Mouse (Mus musculus) hindlimb bud, embryonic 11.5 days (tissue): ENCODE measurements at regions not wholly inside any gene's neighbourhood (a gene's known extent, or its start where the extent isn't known, plus 50 kb on each side); places are given as distances from the start of the nearest gene placed in this dataset.

ENCODE experiments used
- DNase-seq: peaks from one replicate; pipeline ENCODE4 v3.0.0-alpha.2; 2012; ENCODE audit warnings: low read depth, low spot score; ENCODE audit errors: extremely low spot score

GRCm38 (mm10) chr3:19747361-19747760 is 118.9 kb upstream of the 1700064H15Rik start:
- no peak for DNase-seq

- no peak for DNase-seq
Observed at GRCm38 (mm10) chr3:19751946-19752345, 123.5 kb upstream of the 1700064H15Rik start.

GRCm38 (mm10) chr3:19754011-19754410 is 125.5 kb upstream of the 1700064H15Rik start:
- DNase-seq: no peak

- no peak for DNase-seq
Observed at GRCm38 (mm10) chr3:19754636-19755035, 126.2 kb upstream of the 1700064H15Rik start.

GRCm38 (mm10) chr3:19755136-19755535 is 126.7 kb upstream of the 1700064H15Rik start:
- DNase-seq: no peak

GRCm38 (mm10) chr3:19798543-19799106 is 158.2 kb upstream of the Cp start:
- no peak for DNase-seq

GRCm38 (mm10) chr3:19810034-19810433 is 146.8 kb upstream of the Cp start:
- no peak for DNase-seq

- DNase-seq: no peak
Observed at GRCm38 (mm10) chr3:19824904-19825303, 131.9 kb upstream of the Cp start.

GRCm38 (mm10) chr3:19828518-19829246 is 128.2 kb upstream of the Cp start:
- DNase-seq: no peak

GRCm38 (mm10) chr3:19829752-19830151 is 127.1 kb upstream of the Cp start:
- DNase-seq: no peak

- no peak for DNase-seq
Observed at GRCm38 (mm10) chr3:19848031-19848735, 108.7 kb upstream of the Cp start.

- DNase-seq: no peak
Observed at GRCm38 (mm10) chr3:19848736-19849269, 108.1 kb upstream of the Cp start.

GRCm38 (mm10) chr3:19882623-19883022 is 74.2 kb upstream of the Cp start:
- DNase-seq: no peak

- DNase-seq: no peak
Observed at GRCm38 (mm10) chr3:19888405-19888804, 68.4 kb upstream of the Cp start.

- no peak for DNase-seq
Observed at GRCm38 (mm10) chr3:19894258-19894629, 62.6 kb upstream of the Cp start.

- peak; percentile 90 for DNase-seq
Observed at GRCm38 (mm10) chr3:19894630-19895578, 62.0 kb upstream of the Cp start.

- DNase-seq: no peak
Observed at GRCm38 (mm10) chr3:19895755-19896154, 61.1 kb upstream of the Cp start.

- no peak for DNase-seq
Observed at GRCm38 (mm10) chr3:19897140-19897539, 59.7 kb upstream of the Cp start.

GRCm38 (mm10) chr3:19902226-19902625 is 54.6 kb upstream of the Cp start:
- no peak for DNase-seq

GRCm38 (mm10) chr3:19904446-19905275 is 52.2 kb upstream of the Cp start:
- peak; percentile 30 for DNase-seq
